ENCODE assay signal across 8 mouse cellular contexts in genomic region chr6:72597083-72597874, GRCm38 (mm10). TPM values are rescaled to one million over a fixed set of nuclear protein-coding genes. Genes with fewer than 3 reads are reported as not detected.
DNase-seq lines count a peak whose midpoint lies in the region; ATAC-seq and TF ChIP-seq lines count a peak whose summit lies in the region.

No protein-coding gene starts in this region.

- 48% methylated on average over 13 of the region's 13 CpGs for WGBS in thymus, adult 2 months
- WGBS in heart, embryonic 16.5 days, result 39% methylated on average over 13 of the region's 13 CpGs
- WGBS in limb, embryonic 13.5 days, result 42% methylated on average over 13 of the region's 13 CpGs
- 41% methylated on average over 13 of the region's 13 CpGs for WGBS in midbrain, postnatal 0 days

- no peaks in the 10 kb centered on the region for H3K36me3 ChIP-seq in thymus, adult 2 months (ENCODE audit: control insufficient read depth, insufficient read depth, low read length)
- no peaks in the 10 kb centered on the region for H3K36me3 ChIP-seq in heart, embryonic 16.5 days (ENCODE audit: control insufficient read depth, insufficient read depth)
- H3K36me3 ChIP-seq in limb, embryonic 13.5 days, result no peaks in the 10 kb centered on the region
- no peaks in the 10 kb centered on the region for H3K36me3 ChIP-seq in midbrain, postnatal 0 days (ENCODE audit: insufficient read depth, low read length)

- H3K9me3 ChIP-seq in heart, embryonic 16.5 days (replicated peaks; ENCODE audit: control insufficient read depth, low read length), result no peaks in the 10 kb centered on the region
- H3K9me3 ChIP-seq in limb, embryonic 13.5 days, result no peaks in the 10 kb centered on the region
- no peaks in the 10 kb centered on the region for H3K9me3 ChIP-seq in midbrain, postnatal 0 days (ENCODE audit: low read length)

- peak overlapping the region; percentile 18; the same call in 1 of the 2 replicates for H3K27ac ChIP-seq in thymus, adult 2 months (ENCODE audit: control insufficient read depth, insufficient read depth, low read length)
- H3K27ac ChIP-seq in heart, embryonic 16.5 days (ENCODE audit: low read length), result no peak overlapping the region; the same call in 1 of the 2 replicates
- no peak overlapping the region for H3K27ac ChIP-seq in limb, embryonic 13.5 days
- peak overlapping the region; percentile 21; the same call in 1 of the 2 replicates for H3K27ac ChIP-seq in midbrain, postnatal 0 days (ENCODE audit: low read depth, low read length)

- H3K9ac ChIP-seq in heart, embryonic 16.5 days (ENCODE audit: low read length), result peak overlapping the region; percentile 74
- peak overlapping the region; percentile 79 for H3K9ac ChIP-seq in limb, embryonic 13.5 days
- peak overlapping the region; percentile 61 for H3K9ac ChIP-seq in midbrain, postnatal 0 days (replicated peaks; ENCODE audit: low read length, poor library complexity, severe bottlenecking)

- peak; percentile 61 for DNase-seq in adrenal gland, postnatal 10 days
- DNase-seq in adrenal gland, adult 18-20 months (ENCODE audit: low spot score in 2 of 2), result no peak
- DNase-seq in thymus, adult 2 months, result no peak
- no peak for DNase-seq in thymus, postnatal 14 days
- peak; percentile 20 for DNase-seq in midbrain, postnatal 0 days (ENCODE audit: low spot score)
- DNase-seq in gastrocnemius, adult 8-10 months (ENCODE audit: low spot score in 2 of 2), result no peak

- H3K27me3 ChIP-seq in thymus, adult 2 months (ENCODE audit: control insufficient read depth, insufficient read depth, low read length), result no peaks in the 10 kb centered on the region
- H3K27me3 ChIP-seq in heart, embryonic 16.5 days (ENCODE audit: control insufficient read depth, insufficient read depth, low read length), result no peaks in the 10 kb centered on the region
- no peaks in the 10 kb centered on the region for H3K27me3 ChIP-seq in limb, embryonic 13.5 days
- H3K27me3 ChIP-seq in midbrain, postnatal 0 days (ENCODE audit: insufficient read depth, low read length), result no peaks in the 10 kb centered on the region

- no peak for ATAC-seq in heart, embryonic 16.5 days (replicated peaks; ENCODE audit: extremely low read depth, insufficient read depth, low FRiP score)
- no peak for ATAC-seq in limb, embryonic 13.5 days (ENCODE audit: low FRiP score, low read depth)
- ATAC-seq in midbrain, postnatal 0 days (ENCODE audit: low FRiP score), result no peak

- H3K4me2 ChIP-seq in heart, embryonic 16.5 days (ENCODE audit: low read depth, low read length), result peak overlapping the region; percentile 79
- peak overlapping the region; percentile 76 for H3K4me2 ChIP-seq in limb, embryonic 13.5 days (replicated peaks)
- peak overlapping the region; percentile 77 for H3K4me2 ChIP-seq in midbrain, postnatal 0 days (ENCODE audit: low read depth, low read length, poor library complexity, severe bottlenecking)

- no peak for TF ChIP-seq CTCF in thymus, adult 2 months (IDR thresholded peaks at IDR 0.05; ENCODE audit: borderline replicate concordance, control insufficient read depth, extremely low read depth, insufficient read depth, low read length, poor library complexity)
- peak; percentile 26 for TF ChIP-seq CTCF in midbrain, postnatal 0 days (IDR thresholded peaks at IDR 0.05)

- no peak overlapping the region for H3K4me3 ChIP-seq in thymus, adult 2 months (ENCODE audit: control insufficient read depth, insufficient read depth, low read length)
- peak overlapping the region; percentile 66 for H3K4me3 ChIP-seq in heart, embryonic 16.5 days (ENCODE audit: low read length)
- H3K4me3 ChIP-seq in limb, embryonic 13.5 days, result peak overlapping the region; percentile 66
- peak overlapping the region; percentile 65 for H3K4me3 ChIP-seq in midbrain, postnatal 0 days (ENCODE audit: low read depth, low read length)

- no peak for TF ChIP-seq POLR2A in thymus, adult 2 months (IDR thresholded peaks at IDR 0.05; ENCODE audit: control insufficient read depth, extremely low read depth, insufficient read depth, low read length, poor library complexity)

- peaks cover 13% of the 10 kb centered on the region for H3K4me1 ChIP-seq in thymus, adult 2 months (replicated peaks; ENCODE audit: control insufficient read depth, insufficient read depth, low read length)
- peaks cover 14% of the 10 kb centered on the region for H3K4me1 ChIP-seq in heart, embryonic 16.5 days (ENCODE audit: control insufficient read depth, insufficient read depth, low read length)
- peaks cover 22% of the 10 kb centered on the region for H3K4me1 ChIP-seq in limb, embryonic 13.5 days
- 0 out of 2 replicates have a peak, but pooled peaks cover 6% of the 10 kb centered on the region for H3K4me1 ChIP-seq in midbrain, postnatal 0 days (ENCODE audit: insufficient read depth, low read length)

RNA-seq across cellular contexts. Expression of gene Elmod3, which starts 0.9 kb away (rescaled TPM):
- total RNA-seq in adrenal gland, postnatal 10 days (2021), result 10 to 100 TPM; 13.3 to 15.8 TPM
- 10 to 100 TPM; 10.9 to 13.5 TPM for total RNA-seq in adrenal gland, adult 18-20 months (2021)
- 22.9 and 23.4 TPM in 2 replicates for polyA plus RNA-seq in thymus, adult 2 months (2012; rRNA removed)
- 13.8 and 15.2 TPM in 2 replicates for polyA plus RNA-seq in heart, embryonic 16.5 days (2015; fragmentation: Nextera tagmentation; extraction: Ambion mirVana)
- polyA plus RNA-seq in limb, embryonic 13.5 days (2015; fragmentation: Nextera tagmentation; extraction: Ambion mirVana), result 15.3 and 16.7 TPM in 2 replicates
- total RNA-seq in midbrain, postnatal 0 days (2014; rRNA removed), result 12.5 and 18.3 TPM in 2 replicates
- 16.0 and 17.9 TPM in 2 replicates for polyA plus RNA-seq in midbrain, postnatal 0 days (2015; fragmentation: Nextera tagmentation; extraction: Ambion mirVana)
- total RNA-seq in gastrocnemius, adult 8-10 months (2022), result 1 to 10 TPM; 7.9 to 8.9 (median 8.2) TPM

RNA-seq across cellular contexts. Expression of gene Retsat, which starts 1.0 kb away (rescaled TPM):
- 100 to 1,000 TPM; 359 to 375 TPM for total RNA-seq in adrenal gland, postnatal 10 days (2021)
- total RNA-seq in adrenal gland, adult 18-20 months (2021), result 100 to 1,000 TPM; 332 to 343 TPM
- 16.5 and 17.1 TPM in 2 replicates for polyA plus RNA-seq in thymus, adult 2 months (2012; rRNA removed)
- polyA plus RNA-seq in heart, embryonic 16.5 days (2015; fragmentation: Nextera tagmentation; extraction: Ambion mirVana), result 25.3 and 30.5 TPM in 2 replicates
- polyA plus RNA-seq in limb, embryonic 13.5 days (2015; fragmentation: Nextera tagmentation; extraction: Ambion mirVana), result 15.1 and 17.9 TPM in 2 replicates
- total RNA-seq in midbrain, postnatal 0 days (2014; rRNA removed), result 4.4 and 4.5 TPM in 2 replicates
- polyA plus RNA-seq in midbrain, postnatal 0 days (2015; fragmentation: Nextera tagmentation; extraction: Ambion mirVana), result 6.8 and 7.5 TPM in 2 replicates
- 10 to 100 TPM; 64.4 to 72.3 (median 68.1) TPM for total RNA-seq in gastrocnemius, adult 8-10 months (2022)

RNA-seq across cellular contexts. Expression of gene Tgoln1, which starts 19.5 kb away (rescaled TPM):
- 100 to 1,000 TPM in 1 of 2 experiments, 10 to 100 TPM in 1; 92.7 to 121 TPM for total RNA-seq in adrenal gland, postnatal 10 days (2021)
- 100 to 1,000 TPM; 241 to 257 TPM for total RNA-seq in adrenal gland, adult 18-20 months (2021)
- polyA plus RNA-seq in thymus, adult 2 months (2012; rRNA removed), result 33.2 and 37.9 TPM in 2 replicates
- 25.3 and 26.2 TPM in 2 replicates for polyA plus RNA-seq in heart, embryonic 16.5 days (2015; fragmentation: Nextera tagmentation; extraction: Ambion mirVana)
- polyA plus RNA-seq in limb, embryonic 13.5 days (2015; fragmentation: Nextera tagmentation; extraction: Ambion mirVana), result 22.0 and 23.0 TPM in 2 replicates
- total RNA-seq in midbrain, postnatal 0 days (2014; rRNA removed), result 34.2 and 36.2 TPM in 2 replicates
- polyA plus RNA-seq in midbrain, postnatal 0 days (2015; fragmentation: Nextera tagmentation; extraction: Ambion mirVana), result 37.7 and 39.2 TPM in 2 replicates
- total RNA-seq in gastrocnemius, adult 8-10 months (2022), result 10 to 100 TPM; 24.2 to 28.7 (median 25.4) TPM

RNA-seq across cellular contexts. Expression of gene Capg, which starts 53.1 kb away (rescaled TPM):
- total RNA-seq in adrenal gland, postnatal 10 days (2021), result 10 to 100 TPM; 28.1 to 33.5 TPM
- total RNA-seq in adrenal gland, adult 18-20 months (2021), result 10 to 100 TPM; 43.1 to 57.0 TPM
- polyA plus RNA-seq in thymus, adult 2 months (2012; rRNA removed), result 49.1 and 50.6 TPM in 2 replicates
- polyA plus RNA-seq in heart, embryonic 16.5 days (2015; fragmentation: Nextera tagmentation; extraction: Ambion mirVana), result 32.3 and 32.8 TPM in 2 replicates
- polyA plus RNA-seq in limb, embryonic 13.5 days (2015; fragmentation: Nextera tagmentation; extraction: Ambion mirVana), result 35.8 and 41.3 TPM in 2 replicates
- 6.7 and 12.2 TPM in 2 replicates for total RNA-seq in midbrain, postnatal 0 days (2014; rRNA removed)
- 6.3 and 8.0 TPM in 2 replicates for polyA plus RNA-seq in midbrain, postnatal 0 days (2015; fragmentation: Nextera tagmentation; extraction: Ambion mirVana)
- total RNA-seq in gastrocnemius, adult 8-10 months (2022), result 10 to 100 TPM in 1 of 4 experiments, 1 to 10 TPM in 3; 8.5 to 12.4 (median 9.0) TPM

Comparison
In these comparisons a context has a peak if more than half of its experiments do, and no peak if none do; other contexts are left out.
1. DNase-seq: peak in adrenal gland, postnatal 10 days (single experiment) and midbrain, postnatal 0 days (single experiment); none in adrenal gland, adult 18-20 months (0 of 2), thymus, adult 2 months (single experiment), thymus, postnatal 14 days (single experiment) and gastrocnemius, adult 8-10 months (0 of 2).
2. H3K27ac ChIP-seq: peak in thymus, adult 2 months (single experiment) and midbrain, postnatal 0 days (single experiment); none in heart, embryonic 16.5 days (single experiment) and limb, embryonic 13.5 days (single experiment).
3. RNA of gene Retsat, which starts 1.0 kb away (total RNA-seq): 359 to 375 TPM in adrenal gland, postnatal 10 days, 332 to 343 TPM in adrenal gland, adult 18-20 months and 64.4 to 72.3 TPM in gastrocnemius, adult 8-10 months; 4.4 to 4.5 TPM in midbrain, postnatal 0 days; every median in the first group is over 10 times any median in the second.
4. Peak in every context shown above with its lines, with median percentiles within 50 percentile points of each other: H3K4me2 ChIP-seq and H3K9ac ChIP-seq.